Mouse (Mus musculus) neural tube, embryonic 15.5 days (tissue): Measurements from ENCODE around the gene Hk3. TPM values are rescaled to one million over a fixed set of nuclear protein-coding genes. Genes with fewer than 3 reads are reported as not detected.

ENCODE experiments used
- ATAC-seq: fragments of 200-750 bp; cut with Nextera tagmentation; 2 replicates; pipeline ENCODE4 v1.8.0; 2017; ENCODE audit warnings: mild to moderate bottlenecking, moderate TSS enrichment, moderate library complexity; ENCODE audit not compliant: low FRiP score
- H3K27ac ChIP-seq: fragments of 300-500 bp; sonication (generic); replicated peaks from 2 replicates; pipeline ENCODE4 v1.5.1; 2015; ENCODE audit warnings: mild to moderate bottlenecking, inconsistent platforms
- H3K27me3 ChIP-seq: fragments of 300-500 bp; sonication (generic); replicated peaks from 2 replicates; pipeline ENCODE4 v1.6.1; 2015; ENCODE audit warnings: inconsistent platforms
- H3K36me3 ChIP-seq: fragments of 300-500 bp; sonication (generic); 2 replicates; pipeline ENCODE4 v1.6.1; 2015; ENCODE audit warnings: inconsistent platforms
- H3K4me1 ChIP-seq: fragments of 300-500 bp; sonication (generic); 2 replicates; pipeline ENCODE4 v1.6.1; 2015; ENCODE audit warnings: inconsistent platforms
- H3K4me2 ChIP-seq: fragments of 300-500 bp; sonication (generic); 2 replicates; pipeline ENCODE4 v1.6.1; 2015; ENCODE audit warnings: inconsistent platforms, mild to moderate bottlenecking, moderate library complexity
- H3K4me3 ChIP-seq: fragments of 300-500 bp; sonication (generic); replicated peaks from 2 replicates; pipeline ENCODE4 v1.5.1; 2015; ENCODE audit warnings: mild to moderate bottlenecking, inconsistent platforms
- H3K9ac ChIP-seq: fragments of 300-500 bp; sonication (generic); replicated peaks from 2 replicates; pipeline ENCODE4 v1.6.1; 2015; ENCODE audit warnings: mild to moderate bottlenecking, inconsistent platforms
- H3K9me3 ChIP-seq: fragments of 300-500 bp; sonication (generic); replicated peaks from 2 replicates; pipeline ENCODE4 v1.6.1; 2016; ENCODE audit warnings: inconsistent platforms
- WGBS: fragments of 180-500 bp; shearing (Covaris S2); methylation state at CpG from one replicate; pipeline ENCODE4 v1.1.7; 2015; ENCODE audit warnings: mixed read lengths; 5-methylcytosine and 5-hydroxymethylcytosine counted together
- polyA plus RNA-seq: library from polyadenylated mRNA; unstranded; fragments of >200 nt; fragmentation: Nextera tagmentation; extraction: Ambion mirVana; gene quantifications from 2 replicates; pipeline ENCODE4 v1.2.1, GENCODE M21; 2015

Gene Hk3
- polyA plus RNA-seq, 1 experiment from 2014 or later = 0.86 TPM

GRCm38 (mm10) chr13:55000433-55000832 lies 20.8 kb downstream of the Hk3 start:
- H3K4me1 ChIP-seq = peaks cover 4% of the 10 kb centered on the region; the same call in 1 of the 2 replicates
- H3K27me3 ChIP-seq = peaks cover 18% of the 10 kb centered on the region
- no peak for ATAC-seq
- no peak overlapping the region for H3K27ac ChIP-seq
- H3K36me3 ChIP-seq = peaks cover 32% of the 10 kb centered on the region
- no peak overlapping the region for H3K9ac ChIP-seq
- H3K9me3 ChIP-seq = no peaks in the 10 kb centered on the region
- no peak overlapping the region for H3K4me3 ChIP-seq
- WGBS = 89% methylated on average over 10 of the region's 10 CpGs
- no peak overlapping the region for H3K4me2 ChIP-seq

DNA sequence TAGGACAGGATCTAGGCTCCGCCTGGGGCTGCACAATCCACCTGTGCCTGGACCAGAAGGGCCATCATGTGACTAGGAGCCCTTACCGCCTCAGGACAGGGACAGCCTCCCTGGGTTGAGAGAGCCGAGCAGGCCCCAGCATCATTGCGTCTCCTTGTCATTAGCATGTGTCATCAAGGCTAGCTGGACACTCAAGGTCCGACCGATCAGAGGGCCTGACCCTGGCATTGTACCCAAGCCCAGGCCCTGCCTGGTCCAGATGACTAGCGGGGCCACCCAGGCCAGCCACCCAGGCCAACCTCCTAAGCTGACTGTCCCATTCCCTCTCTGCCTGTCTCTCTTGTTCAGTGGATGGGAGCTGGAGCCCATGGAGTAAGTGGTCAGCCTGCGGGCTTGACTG lies 23.6 kb downstream of the Hk3 start:
- peaks cover 23% of the 10 kb centered on the region for H3K36me3 ChIP-seq
- ATAC-seq = no peak
- no peaks in the 10 kb centered on the region for H3K9me3 ChIP-seq
- peaks cover 10% of the 10 kb centered on the region for H3K27me3 ChIP-seq
- H3K4me3 ChIP-seq = no peak overlapping the region
- peaks cover 21% of the 10 kb centered on the region for H3K4me1 ChIP-seq
- WGBS = 88% methylated on average over 8 of the region's 8 CpGs
- no peak overlapping the region for H3K27ac ChIP-seq
- H3K9ac ChIP-seq = no peak overlapping the region
- H3K4me2 ChIP-seq = no peak overlapping the region

GRCm38 (mm10) chr13:54995161-54995560 lies 26.0 kb downstream of the Hk3 start:
- no peak overlapping the region for H3K27ac ChIP-seq
- H3K4me2 ChIP-seq = no peak overlapping the region
- no peak overlapping the region for H3K9ac ChIP-seq
- no peak overlapping the region for H3K4me3 ChIP-seq
- H3K9me3 ChIP-seq = no peaks in the 10 kb centered on the region
- WGBS = 45% methylated on average over 6 of the region's 6 CpGs
- H3K36me3 ChIP-seq = peaks cover 22% of the 10 kb centered on the region
- H3K27me3 ChIP-seq = peaks cover 5% of the 10 kb centered on the region
- no peak for ATAC-seq
- H3K4me1 ChIP-seq = peaks cover 21% of the 10 kb centered on the region

GRCm38 (mm10) chr13:54994576-54994975 lies 26.6 kb downstream of the Hk3 start:
- H3K36me3 ChIP-seq = peaks cover 17% of the 10 kb centered on the region
- 9% methylated on average over 4 of the region's 4 CpGs for WGBS
- peaks cover 5% of the 10 kb centered on the region for H3K27me3 ChIP-seq
- H3K27ac ChIP-seq = no peak overlapping the region
- H3K4me3 ChIP-seq = no peak overlapping the region
- no peak overlapping the region for H3K4me2 ChIP-seq
- H3K9ac ChIP-seq = no peak overlapping the region
- ATAC-seq = no peak
- H3K9me3 ChIP-seq = no peaks in the 10 kb centered on the region
- H3K4me1 ChIP-seq = peaks cover 21% of the 10 kb centered on the region

DNA sequence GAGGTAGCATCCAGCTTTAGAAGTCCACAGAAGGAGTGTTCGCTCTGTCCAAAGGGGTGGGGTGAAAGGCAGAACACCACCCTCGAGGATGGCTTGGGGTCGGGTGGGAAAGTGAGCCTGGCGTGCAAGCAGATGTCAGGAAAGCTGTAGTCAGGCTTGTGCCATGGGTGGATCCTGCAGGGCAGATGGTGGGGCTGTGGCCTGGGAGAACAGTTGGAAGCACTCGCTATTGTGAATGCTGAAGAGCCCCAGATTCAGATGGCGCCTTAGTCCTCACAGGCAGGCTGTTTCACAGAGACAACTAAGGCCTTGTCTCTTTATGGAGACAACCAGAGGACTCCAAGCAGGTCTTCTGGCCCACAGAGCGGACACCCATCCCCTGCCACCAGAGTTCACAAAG lies 29.0 kb downstream of the Hk3 start:
- Histone ChIP-seq H3K27me3 (peaks cover 5% of the 10 kb centered on the region), H3K9me3 (no peaks in the 10 kb centered on the region), H3K4me3 (no peak overlapping the region), H3K4me2 (no peak overlapping the region), H3K36me3 (peaks cover 4% of the 10 kb centered on the region; the same call in 1 of the 2 replicates), H3K9ac (no peak overlapping the region), H3K27ac (no peak overlapping the region), H3K4me1 (peaks cover 37% of the 10 kb centered on the region)
- 80% methylated on average over 7 of the region's 7 CpGs for WGBS
- no peak for ATAC-seq

GRCm38 (mm10) chr13:54988181-54988760 lies 32.9 kb downstream of the Hk3 start:
- H3K4me2 ChIP-seq = no peak overlapping the region
- peaks cover 5% of the 10 kb centered on the region for H3K27me3 ChIP-seq
- ATAC-seq = no peak
- 50% methylated on average over 7 of the region's 7 CpGs for WGBS
- H3K9me3 ChIP-seq = no peaks in the 10 kb centered on the region
- peaks cover 4% of the 10 kb centered on the region; the same call in 1 of the 2 replicates for H3K36me3 ChIP-seq
- H3K9ac ChIP-seq = no peak overlapping the region
- H3K4me3 ChIP-seq = no peak overlapping the region
- H3K4me1 ChIP-seq = peaks cover 20% of the 10 kb centered on the region
- H3K27ac ChIP-seq = no peak overlapping the region

GRCm38 (mm10) chr13:54987405-54987804 lies 33.8 kb downstream of the Hk3 start:
- 0 out of 2 replicates have a peak overlapping the region, but pooled peaks have one; percentile 26 for H3K9ac ChIP-seq
- WGBS = 21% methylated on average over 9 of the region's 9 CpGs
- no peak overlapping the region; the same call in 1 of the 2 replicates for H3K27ac ChIP-seq

GRCm38 (mm10) chr13:54983614-54984013 lies 37.6 kb downstream of the Hk3 start:
- no peak overlapping the region for H3K9ac ChIP-seq
- no peak overlapping the region for H3K4me3 ChIP-seq
- 0 out of 2 replicates have a peak, but pooled peaks cover 11% of the 10 kb centered on the region for H3K27me3 ChIP-seq
- 82% methylated on average over 2 of the region's 2 CpGs for WGBS
- peaks cover 48% of the 10 kb centered on the region for H3K4me1 ChIP-seq
- no peaks in the 10 kb centered on the region for H3K36me3 ChIP-seq
- no peak overlapping the region for H3K4me2 ChIP-seq
- ATAC-seq = no peak
- H3K9me3 ChIP-seq = no peaks in the 10 kb centered on the region
- no peak overlapping the region for H3K27ac ChIP-seq

More at GRCm38 (mm10) chr13:54987405-54987804, 33.8 kb downstream of the Hk3 start:
- Histone ChIP-seq H3K9me3 (no peaks in the 10 kb centered on the region), H3K27me3 (peaks cover 2% of the 10 kb centered on the region; the same call in 1 of the 2 replicates), H3K36me3 (peaks cover 2% of the 10 kb centered on the region; the same call in 1 of the 2 replicates), H3K4me1 (peaks cover 20% of the 10 kb centered on the region), H3K4me3 (no peak overlapping the region), H3K4me2 (no peak overlapping the region)
- ATAC-seq = peak; percentile 36; the same call in 1 of the 2 replicates

DNA sequence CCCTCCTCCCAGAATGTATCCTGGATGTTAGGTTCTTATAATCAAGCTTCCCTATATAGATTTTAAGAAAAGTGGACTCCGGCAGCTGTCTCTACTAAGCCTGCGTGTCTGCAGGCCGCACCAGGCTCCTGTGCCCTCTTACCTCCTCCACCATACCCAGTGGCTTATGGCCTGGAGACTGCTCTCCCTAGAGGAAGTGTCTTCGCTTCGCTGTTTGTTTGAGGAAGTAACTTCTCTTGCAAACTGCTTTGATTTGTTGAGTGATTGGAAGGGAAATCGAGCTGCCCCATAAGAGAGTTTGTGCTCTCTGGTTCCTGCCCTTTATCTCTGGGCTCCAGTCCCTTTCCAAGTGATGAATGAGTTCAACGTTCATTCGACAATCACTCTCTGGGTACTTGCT lies 38.2 kb downstream of the Hk3 start:
- Histone ChIP-seq H3K9me3 (no peaks in the 10 kb centered on the region), H3K4me3 (no peak overlapping the region), H3K4me1 (peaks cover 44% of the 10 kb centered on the region), H3K4me2 (no peak overlapping the region), H3K36me3 (no peaks in the 10 kb centered on the region), H3K27ac (no peak overlapping the region), H3K27me3 (0 out of 2 replicates have a peak, but pooled peaks cover 11% of the 10 kb centered on the region), H3K9ac (no peak overlapping the region)
- 81% methylated on average over 8 of the region's 8 CpGs for WGBS
- no peak for ATAC-seq

GRCm38 (mm10) chr13:54980957-54981356 lies 40.2 kb downstream of the Hk3 start:
- Histone ChIP-seq H3K9ac (no peak overlapping the region), H3K4me1 (peaks cover 40% of the 10 kb centered on the region)
- ATAC-seq = no peak

GRCm38 (mm10) chr13:54978804-54979203 lies 42.4 kb downstream of the Hk3 start:
- Histone ChIP-seq H3K9me3 (no peaks in the 10 kb centered on the region), H3K36me3 (no peaks in the 10 kb centered on the region), H3K9ac (no peak overlapping the region), H3K27ac (no peak overlapping the region), H3K4me1 (peaks cover 51% of the 10 kb centered on the region), H3K4me3 (no peak overlapping the region), H3K4me2 (no peak overlapping the region), H3K27me3 (0 out of 2 replicates have a peak, but pooled peaks cover 11% of the 10 kb centered on the region)
- no peak for ATAC-seq
- 43% methylated on average over 8 of the region's 8 CpGs for WGBS

More at GRCm38 (mm10) chr13:54980957-54981356, 40.2 kb downstream of the Hk3 start:
- Histone ChIP-seq H3K4me3 (no peak overlapping the region), H3K9me3 (no peaks in the 10 kb centered on the region), H3K27ac (no peak overlapping the region), H3K27me3 (0 out of 2 replicates have a peak, but pooled peaks cover 11% of the 10 kb centered on the region), H3K36me3 (no peaks in the 10 kb centered on the region), H3K4me2 (no peak overlapping the region)
- 50% methylated on average over 12 of the region's 12 CpGs for WGBS

DNA sequence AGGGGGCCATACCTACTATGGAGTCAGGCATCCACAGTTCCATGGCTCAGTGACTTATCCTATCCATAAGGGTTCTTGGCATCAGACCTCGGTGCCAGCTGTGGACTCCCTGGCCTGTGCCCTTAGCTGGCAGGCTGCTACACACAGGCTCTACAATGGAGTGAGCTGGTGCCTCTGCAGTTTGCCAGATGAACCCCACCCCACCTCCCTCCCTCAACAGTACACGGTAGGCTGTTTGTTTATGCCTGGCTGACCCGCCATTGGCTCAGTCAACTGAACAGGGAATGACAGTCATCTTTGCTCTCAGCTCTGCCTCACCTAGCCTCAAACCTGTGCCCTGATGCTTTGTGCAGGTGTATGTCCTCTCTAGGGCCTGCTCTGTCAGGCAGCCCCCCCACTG lies 45.6 kb downstream of the Hk3 start:
- 31% methylated on average over 3 of the region's 3 CpGs for WGBS
- H3K9ac ChIP-seq = no peak overlapping the region
- H3K9me3 ChIP-seq = no peaks in the 10 kb centered on the region
- no peaks in the 10 kb centered on the region for H3K36me3 ChIP-seq
- H3K27ac ChIP-seq = no peak overlapping the region
- H3K4me3 ChIP-seq = no peak overlapping the region
- H3K4me1 ChIP-seq = peaks cover 40% of the 10 kb centered on the region
- ATAC-seq = no peak
- H3K4me2 ChIP-seq = no peak overlapping the region
- H3K27me3 ChIP-seq = 0 out of 2 replicates have a peak, but pooled peaks cover 5% of the 10 kb centered on the region
